Mouse (Mus musculus) hindbrain, embryonic 13.5 days (tissue): ENCODE measurements around the gene Fam49a. TPM values are rescaled to one million over a fixed set of nuclear protein-coding genes. Genes with fewer than 3 reads are reported as not detected.
"Not testable (repeated sequence)": the region's sequence is repeated elsewhere in the genome, so short reads cannot be mapped to it uniquely, and the experiment has no call there.

Experiments
- ATAC-seq: fragments of 200-750 bp; cut with Nextera tagmentation; 2 replicates; pipeline ENCODE4 v1.8.0; 2017; ENCODE audit warnings: moderate TSS enrichment; ENCODE audit not compliant: low FRiP score
- H3K27ac ChIP-seq: fragments of 300-500 bp; sonication (generic); 2 replicates; pipeline ENCODE4 v1.5.1; 2015; ENCODE audit warnings: inconsistent platforms, mild to moderate bottlenecking, moderate library complexity
- H3K27me3 ChIP-seq: fragments of 300-500 bp; sonication (generic); 2 replicates; pipeline ENCODE4 v1.6.1; 2015; ENCODE audit warnings: mild to moderate bottlenecking, inconsistent platforms
- H3K36me3 ChIP-seq: fragments of 300-500 bp; sonication (generic); 2 replicates; pipeline ENCODE4 v1.6.1; 2015; ENCODE audit warnings: mild to moderate bottlenecking, inconsistent platforms
- H3K4me1 ChIP-seq: fragments of 300-500 bp; sonication (generic); replicated peaks from 2 replicates; pipeline ENCODE4 v1.6.1; 2015; ENCODE audit warnings: inconsistent platforms
- H3K4me2 ChIP-seq: fragments of 300-500 bp; sonication (generic); 2 replicates; pipeline ENCODE4 v1.6.1; 2015; ENCODE audit warnings: inconsistent platforms, mild to moderate bottlenecking, moderate library complexity
- H3K4me3 ChIP-seq: fragments of 300-500 bp; sonication (generic); 2 replicates; pipeline ENCODE4 v1.5.1; 2015; ENCODE audit warnings: mild to moderate bottlenecking, inconsistent platforms
- H3K9ac ChIP-seq: fragments of 300-500 bp; sonication (generic); 2 replicates; pipeline ENCODE4 v1.6.1; 2015; ENCODE audit warnings: mild to moderate bottlenecking, inconsistent platforms
- H3K9me3 ChIP-seq: fragments of 300-500 bp; sonication (generic); 2 replicates; pipeline ENCODE4 v1.6.1; 2016; ENCODE audit warnings: inconsistent platforms
- WGBS: fragments of 180-500 bp; shearing (Covaris S2); methylation state at CpG from one replicate; pipeline ENCODE4 v1.1.7; 2015; 5-methylcytosine and 5-hydroxymethylcytosine counted together
- polyA plus RNA-seq: library from polyadenylated mRNA; unstranded; fragments of >200 nt; fragmentation: Nextera tagmentation; extraction: Ambion mirVana; gene quantifications from 2 replicates; pipeline ENCODE4 v1.2.1, GENCODE M21; 2015

Gene Fam49a
- polyA plus RNA-seq, 1 experiment from 2014 or later, result 30.9 TPM

GRCm38 (mm10) chr12:12321111-12321510 lies 59.2 kb downstream of the Fam49a start:
- no peak overlapping the region for H3K4me2 ChIP-seq
- ATAC-seq, result no peak
- no peak overlapping the region for H3K9ac ChIP-seq
- no peaks in the 10 kb centered on the region for H3K9me3 ChIP-seq
- H3K27ac ChIP-seq, result no peak overlapping the region
- no peak overlapping the region for H3K4me3 ChIP-seq
- peaks cover 27% of the 10 kb centered on the region for H3K4me1 ChIP-seq
- 83% methylated on average over 3 of the region's 3 CpGs for WGBS
- no peaks in the 10 kb centered on the region for H3K27me3 ChIP-seq
- no peaks in the 10 kb centered on the region for H3K36me3 ChIP-seq

DNA sequence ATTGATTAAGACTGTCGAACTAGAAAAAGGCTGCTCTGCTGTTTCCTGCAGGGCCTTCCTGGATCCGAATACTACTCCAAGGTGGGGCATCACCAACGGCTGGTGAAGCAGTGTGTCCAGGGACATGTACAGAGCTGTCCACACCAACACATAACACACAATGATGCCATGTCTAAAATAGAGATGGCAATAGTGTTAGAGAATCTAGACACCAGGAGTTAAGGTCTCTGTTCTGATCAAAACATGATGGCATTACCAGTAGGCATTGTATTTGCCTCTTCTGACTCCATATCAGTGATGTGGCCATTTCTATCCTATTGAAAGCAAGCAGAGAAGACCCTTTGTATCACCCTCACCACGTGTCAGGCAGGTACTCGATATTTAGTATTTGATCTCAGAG lies 61.1 kb downstream of the Fam49a start:
- ATAC-seq, result peak; percentile 19
- Histone ChIP-seq H3K9ac (no peak overlapping the region), H3K27me3 (no peaks in the 10 kb centered on the region), H3K27ac (peak overlapping the region; percentile 30; the same call in 1 of the 2 replicates), H3K9me3 (no peaks in the 10 kb centered on the region), H3K4me2 (no peak overlapping the region), H3K36me3 (no peaks in the 10 kb centered on the region), H3K4me3 (no peak overlapping the region), H3K4me1 (peaks cover 14% of the 10 kb centered on the region)
- 78% methylated on average over 5 of the region's 5 CpGs for WGBS

DNA sequence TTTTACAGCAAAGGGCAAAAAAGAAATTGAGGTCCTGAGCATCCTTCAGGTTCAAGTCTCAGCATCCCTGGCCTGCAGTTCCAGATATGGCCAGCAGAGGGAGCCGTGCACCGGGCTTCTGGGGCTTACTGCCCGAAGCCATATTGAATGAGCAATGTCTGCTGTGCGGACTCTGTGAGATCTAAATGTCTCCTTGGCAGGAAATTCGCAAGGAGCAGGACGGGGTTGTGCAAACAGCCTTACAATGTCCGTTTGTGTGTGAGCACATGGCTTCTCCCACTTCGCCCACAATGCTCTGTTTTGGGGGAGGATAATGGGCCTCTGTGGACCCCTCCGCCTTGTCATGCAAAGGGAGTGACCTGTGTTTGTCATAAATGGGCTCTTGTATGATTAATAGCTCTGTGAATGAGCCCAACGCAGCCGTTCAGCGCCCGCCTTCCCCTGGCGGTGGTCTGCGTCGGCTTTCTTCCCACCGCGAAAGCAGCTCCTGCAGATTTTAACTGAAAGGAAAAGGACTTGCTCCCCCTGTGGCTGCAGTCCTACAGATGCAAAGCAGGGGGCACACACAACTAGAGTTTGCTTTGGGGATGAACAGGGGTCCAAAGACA lies 61.8 kb downstream of the Fam49a start:
- Histone ChIP-seq H3K9ac (peak overlapping the region; percentile 66), H3K4me1 (peaks cover 14% of the 10 kb centered on the region), H3K4me2 (peak overlapping the region; percentile 54), H3K36me3 (no peaks in the 10 kb centered on the region), H3K27ac (peak overlapping the region; percentile 94), H3K27me3 (no peaks in the 10 kb centered on the region), H3K9me3 (no peaks in the 10 kb centered on the region), H3K4me3 (peak overlapping the region; percentile 28)
- ATAC-seq, result peak; percentile 93
- 10% methylated on average over 18 of the region's 18 CpGs for WGBS

DNA sequence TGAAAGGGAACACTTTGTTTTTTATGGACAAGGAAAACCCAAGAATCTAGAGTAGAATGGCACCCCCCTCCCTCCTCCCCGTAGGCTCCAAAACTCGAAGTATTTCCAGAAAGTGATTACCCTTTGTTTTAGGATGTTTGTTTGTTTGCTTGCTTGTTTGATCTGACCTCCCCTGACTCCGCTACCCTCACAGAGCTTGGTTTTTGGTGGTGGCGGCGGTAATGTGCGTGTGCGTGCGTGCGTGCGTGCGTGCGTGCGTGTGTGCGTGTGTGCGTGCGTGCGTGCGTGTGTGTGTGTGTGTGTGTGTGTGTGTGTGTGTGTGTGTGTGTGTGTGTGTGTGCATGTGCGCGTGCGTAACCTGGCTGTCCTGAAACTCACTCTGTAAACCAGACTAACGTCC lies 62.3 kb downstream of the Fam49a start:
- H3K4me1 ChIP-seq, result peaks cover 14% of the 10 kb centered on the region
- H3K27ac ChIP-seq, result peak overlapping the region; percentile 94
- not testable (repeated sequence) for H3K27me3 ChIP-seq, ATAC-seq, H3K36me3 ChIP-seq, H3K9me3 ChIP-seq
- peak overlapping the region; percentile 54 for H3K4me2 ChIP-seq
- WGBS, result 78% methylated on average over 16 of the region's 22 CpGs
- peak overlapping the region; percentile 66 for H3K9ac ChIP-seq
- H3K4me3 ChIP-seq, result peak overlapping the region; percentile 28

DNA sequence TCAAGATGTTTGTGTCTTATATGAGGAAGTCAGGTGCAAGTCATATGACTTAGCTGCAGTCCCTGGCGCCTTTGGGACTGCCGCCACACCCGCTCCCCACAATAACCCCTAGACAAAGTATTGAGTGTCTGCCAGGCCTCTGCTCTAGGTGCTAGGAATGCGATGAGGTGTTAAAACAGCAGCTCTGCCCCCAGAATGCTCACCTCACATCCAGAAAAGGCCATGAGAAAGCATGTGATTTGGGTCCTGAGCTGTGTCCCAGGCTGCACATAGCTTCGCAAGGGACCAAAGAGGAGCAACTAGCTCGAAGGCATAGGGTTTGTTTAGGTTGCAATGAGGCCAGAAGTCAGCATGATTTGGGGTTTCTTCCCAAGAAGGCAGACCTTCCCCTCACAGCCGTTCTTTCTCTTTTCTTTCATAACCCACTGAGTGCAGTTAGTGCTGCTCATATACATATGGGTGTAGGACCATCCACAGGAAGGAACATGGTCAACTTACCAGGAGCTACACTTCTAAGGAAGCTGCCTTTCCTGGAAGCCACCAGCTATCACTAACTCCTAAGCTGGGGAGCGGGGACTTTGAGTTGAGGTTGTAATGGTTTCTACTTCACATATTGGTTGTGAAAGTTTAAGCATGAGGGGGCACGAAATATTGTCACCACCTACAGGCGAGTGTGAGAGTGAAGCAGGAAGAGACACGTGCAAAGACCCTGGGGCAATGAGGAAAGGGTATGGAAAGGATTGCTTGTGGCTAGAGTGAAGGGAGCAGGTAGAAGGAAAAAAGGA lies 71.8 kb downstream of the Fam49a start:
- no peaks in the 10 kb centered on the region; the same call in 1 of the 2 replicates for H3K36me3 ChIP-seq
- H3K4me1 ChIP-seq, result no peaks in the 10 kb centered on the region
- no peak overlapping the region for H3K4me3 ChIP-seq
- H3K27me3 ChIP-seq, result no peaks in the 10 kb centered on the region
- no peak overlapping the region for H3K27ac ChIP-seq
- WGBS, result 92% methylated on average over 11 of the region's 11 CpGs
- H3K9me3 ChIP-seq, result no peaks in the 10 kb centered on the region
- ATAC-seq, result no peak
- no peak overlapping the region for H3K9ac ChIP-seq
- no peak overlapping the region for H3K4me2 ChIP-seq

- Histone ChIP-seq H3K4me3 (no peak overlapping the region), H3K9me3 (no peaks in the 10 kb centered on the region), H3K36me3 (no peaks in the 10 kb centered on the region; the same call in 1 of the 2 replicates), H3K27me3 (no peaks in the 10 kb centered on the region), H3K9ac (no peak overlapping the region), H3K27ac (no peak overlapping the region), H3K4me2 (no peak overlapping the region), H3K4me1 (no peaks in the 10 kb centered on the region)
- ATAC-seq, result no peak
- 91% methylated on average over 5 of the region's 5 CpGs for WGBS
Measured at GRCm38 (mm10) chr12:12334486-12334885, 72.5 kb downstream of the Fam49a start.

DNA sequence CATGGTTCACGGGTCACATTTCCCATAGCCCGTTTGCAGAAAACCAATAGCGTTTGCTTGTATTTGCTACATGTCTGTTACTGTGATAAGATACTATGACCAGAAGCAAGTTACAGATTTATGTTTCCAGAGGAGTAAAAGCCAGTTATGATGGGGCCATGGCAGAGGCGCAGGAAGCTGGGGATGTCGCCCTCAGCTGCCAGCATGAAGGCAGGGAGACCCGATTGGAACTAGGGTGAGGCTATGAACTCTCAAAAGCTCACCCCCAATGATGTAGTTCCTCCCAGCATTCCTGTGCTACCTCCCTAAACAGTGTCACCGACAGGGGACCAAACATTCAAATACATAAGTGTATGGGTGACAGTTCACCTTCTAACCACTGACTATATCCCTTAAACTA lies 73.6 kb downstream of the Fam49a start:
- no peaks in the 10 kb centered on the region for H3K4me1 ChIP-seq
- H3K4me3 ChIP-seq, result no peak overlapping the region
- no peak for ATAC-seq
- H3K36me3 ChIP-seq, result no peaks in the 10 kb centered on the region; the same call in 1 of the 2 replicates
- H3K9me3 ChIP-seq, result no peaks in the 10 kb centered on the region
- H3K27me3 ChIP-seq, result no peaks in the 10 kb centered on the region
- 93% methylated on average over 7 of the region's 7 CpGs for WGBS
- no peak overlapping the region for H3K27ac ChIP-seq
- no peak overlapping the region for H3K4me2 ChIP-seq
- no peak overlapping the region for H3K9ac ChIP-seq

GRCm38 (mm10) chr12:12337378-12337777 lies 75.4 kb downstream of the Fam49a start:
- no peak overlapping the region for H3K9ac ChIP-seq
- H3K27ac ChIP-seq, result no peak overlapping the region
- no peaks in the 10 kb centered on the region for H3K4me1 ChIP-seq
- no peaks in the 10 kb centered on the region for H3K27me3 ChIP-seq
- 90% methylated on average over 6 of the region's 6 CpGs for WGBS
- no peak for ATAC-seq
- H3K4me2 ChIP-seq, result no peak overlapping the region
- H3K9me3 ChIP-seq, result no peaks in the 10 kb centered on the region
- no peak overlapping the region for H3K4me3 ChIP-seq
- H3K36me3 ChIP-seq, result no peaks in the 10 kb centered on the region; the same call in 1 of the 2 replicates

GRCm38 (mm10) chr12:12343320-12343719 lies 81.4 kb downstream of the Fam49a start:
- 93% methylated on average over 2 of the region's 2 CpGs for WGBS
- no peak for ATAC-seq
- no peak overlapping the region for H3K4me2 ChIP-seq
- H3K9me3 ChIP-seq, result no peaks in the 10 kb centered on the region
- no peaks in the 10 kb centered on the region for H3K27me3 ChIP-seq
- no peaks in the 10 kb centered on the region for H3K4me1 ChIP-seq
- H3K4me3 ChIP-seq, result no peak overlapping the region
- no peak overlapping the region for H3K27ac ChIP-seq
- H3K36me3 ChIP-seq, result no peaks in the 10 kb centered on the region
- no peak overlapping the region for H3K9ac ChIP-seq

GRCm38 (mm10) chr12:12348625-12349024 lies 86.7 kb downstream of the Fam49a start:
- no peak overlapping the region for H3K4me2 ChIP-seq

GRCm38 (mm10) chr12:12349645-12350288 lies 87.8 kb downstream of the Fam49a start:
- H3K9ac ChIP-seq, result no peak overlapping the region
- ATAC-seq, result no peak
- H3K9me3 ChIP-seq, result no peaks in the 10 kb centered on the region
- no peaks in the 10 kb centered on the region for H3K27me3 ChIP-seq
- no peak overlapping the region for H3K4me3 ChIP-seq
- 84% methylated on average over 6 of the region's 6 CpGs for WGBS
- H3K36me3 ChIP-seq, result no peaks in the 10 kb centered on the region
- H3K4me2 ChIP-seq, result no peak overlapping the region
- no peak overlapping the region for H3K27ac ChIP-seq
- H3K4me1 ChIP-seq, result no peaks in the 10 kb centered on the region

More at GRCm38 (mm10) chr12:12348625-12349024, 86.7 kb downstream of the Fam49a start:
- Histone ChIP-seq H3K4me3 (no peak overlapping the region), H3K27ac (no peak overlapping the region), H3K27me3 (no peaks in the 10 kb centered on the region), H3K36me3 (no peaks in the 10 kb centered on the region), H3K4me1 (no peaks in the 10 kb centered on the region), H3K9ac (no peak overlapping the region), H3K9me3 (no peaks in the 10 kb centered on the region)
- no peak for ATAC-seq
- WGBS, result 71% methylated on average over 2 of the region's 2 CpGs

GRCm38 (mm10) chr12:12351816-12352552 lies 90.0 kb downstream of the Fam49a start:
- Histone ChIP-seq H3K27ac (no peak overlapping the region), H3K4me1 (peaks cover 12% of the 10 kb centered on the region; the same call in 1 of the 2 replicates), H3K9me3 (no peaks in the 10 kb centered on the region), H3K4me3 (no peak overlapping the region), H3K36me3 (no peaks in the 10 kb centered on the region), H3K27me3 (no peaks in the 10 kb centered on the region), H3K9ac (no peak overlapping the region), H3K4me2 (no peak overlapping the region)
- 68% methylated on average over 11 of the region's 11 CpGs for WGBS
- ATAC-seq, result no peak
